Mouse (Mus musculus): ENCODE results near the gene Katnal1.

DNA sequence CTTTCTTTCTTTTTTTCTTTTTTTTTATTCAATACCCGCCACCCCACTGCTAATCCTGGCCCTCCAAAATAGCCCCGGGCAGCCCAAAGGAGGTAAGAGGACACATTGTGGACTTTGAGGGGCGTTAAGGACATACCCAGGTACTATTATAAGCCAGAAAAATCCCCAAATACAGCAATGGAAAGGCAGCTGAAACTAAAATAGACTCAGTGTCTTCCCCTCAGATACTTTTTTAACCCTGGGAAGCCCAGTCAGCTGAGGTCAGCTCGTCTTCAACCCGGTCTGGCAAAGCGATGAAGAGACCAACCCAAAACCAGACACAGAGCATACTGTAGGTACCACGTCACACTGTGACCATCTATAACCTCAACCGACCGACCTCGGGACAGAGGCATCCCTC lies 14.3 kb upstream of the Katnal1 start:
- no peak for TF ChIP-seq CTCF (IDR thresholded peaks at IDR 0.05)
- TF ChIP-seq EP300 (IDR thresholded peaks at IDR 0.05), result no peak
